Mouse (Mus musculus) C2C12 (cell line): ENCODE measurements around the gene Mtor.

ENCODE experiments used
- CEBPB ChIP-seq: IDR thresholded peaks from one replicate; pipeline ENCODE4 v1.6.1; 2011; ENCODE audit warnings: low read depth, mild to moderate bottlenecking, control low read depth, moderate library complexity
- CTCF ChIP-seq: IDR thresholded peaks from one replicate; pipeline ENCODE4 v1.5.1; 2011; ENCODE audit not compliant: control insufficient read depth, insufficient read depth, insufficient read length
- FOSL1 ChIP-seq: IDR thresholded peaks from one replicate; pipeline ENCODE4 v1.8.0; 2011; ENCODE audit warnings: mild to moderate bottlenecking, low read length; ENCODE audit not compliant: poor library complexity, insufficient read depth, severe bottlenecking
- MAX ChIP-seq: IDR thresholded peaks from one replicate; pipeline ENCODE4 v1.6.1; 2011; ENCODE audit warnings: mild to moderate bottlenecking, control low read depth
- MYOD1 ChIP-seq: IDR thresholded peaks from one replicate; pipeline ENCODE4 v1.6.1; 2011; ENCODE audit warnings: low read depth; ENCODE audit not compliant: control insufficient read depth, insufficient read length
- MYOG ChIP-seq: IDR thresholded peaks from one replicate; pipeline ENCODE4 v1.6.1; 2011; ENCODE audit not compliant: control insufficient read depth, insufficient read length; ENCODE audit errors: extremely low read depth
- USF1 ChIP-seq: IDR thresholded peaks from one replicate; pipeline ENCODE4 v1.6.1; 2011; ENCODE audit warnings: low read depth, mild to moderate bottlenecking, control low read depth, moderate library complexity

GRCm38 (mm10) chr4:148462717-148463116 is 14.3 kb downstream of the Mtor start:
- TF ChIP-seq CTCF (no peak), CEBPB (no peak), FOSL1 (no peak), MYOD1 (no peak), USF1 (no peak), MYOG (no peak), MAX (no peak)
